Mouse (Mus musculus) ZHBTc4 (cell line): ENCODE results near the gene Ablim1.

Experiments
- DNase-seq: peaks from one replicate; pipeline ENCODE4 v3.0.0-alpha.2; 2011; ENCODE audit warnings: low read depth, low spot score

Ablim1 gene

GRCm38 (mm10) chr19:57104171-57104748, 210.5 kb downstream of the Ablim1 start:
- DNase-seq: no peak

- no peak for DNase-seq
Measured at GRCm38 (mm10) chr19:57103360-57103958, 211.3 kb downstream of the Ablim1 start.

- no peak for DNase-seq
Measured at GRCm38 (mm10) chr19:57101986-57102385, 212.7 kb downstream of the Ablim1 start.

- no peak for DNase-seq
Measured at GRCm38 (mm10) chr19:57100753-57101446, 213.8 kb downstream of the Ablim1 start.

GRCm38 (mm10) chr19:57099986-57100385, 214.7 kb downstream of the Ablim1 start:
- no peak for DNase-seq

- DNase-seq: no peak
Measured at GRCm38 (mm10) chr19:57099094-57099357, 215.7 kb downstream of the Ablim1 start.

- peak; percentile 82 for DNase-seq
Measured at GRCm38 (mm10) chr19:57098241-57099093, 216.3 kb downstream of the Ablim1 start.

GRCm38 (mm10) chr19:57095340-57095739, 219.4 kb downstream of the Ablim1 start:
- no peak for DNase-seq

GRCm38 (mm10) chr19:57093698-57094004, 221.1 kb downstream of the Ablim1 start:
- DNase-seq: no peak

- DNase-seq: no peak
Measured at GRCm38 (mm10) chr19:57092958-57093697, 221.6 kb downstream of the Ablim1 start.

GRCm38 (mm10) chr19:57091278-57091677, 223.4 kb downstream of the Ablim1 start:
- no peak for DNase-seq

GRCm38 (mm10) chr19:57088804-57089369, 225.8 kb downstream of the Ablim1 start:
- no peak for DNase-seq

- no peak for DNase-seq
Measured at GRCm38 (mm10) chr19:57084520-57085166, 230.1 kb downstream of the Ablim1 start.

GRCm38 (mm10) chr19:57083887-57084286, 230.8 kb downstream of the Ablim1 start:
- DNase-seq: no peak

GRCm38 (mm10) chr19:57083183-57083555, 231.6 kb downstream of the Ablim1 start:
- DNase-seq: no peak

GRCm38 (mm10) chr19:57082454-57083182, 232.1 kb downstream of the Ablim1 start:
- no peak for DNase-seq

GRCm38 (mm10) chr19:57081536-57081935, 233.2 kb downstream of the Ablim1 start:
- no peak for DNase-seq

GRCm38 (mm10) chr19:57079606-57079981, 235.1 kb downstream of the Ablim1 start:
- DNase-seq: no peak

GRCm38 (mm10) chr19:57078867-57079605, 235.7 kb downstream of the Ablim1 start:
- no peak for DNase-seq
